Mouse (Mus musculus) forebrain, embryonic 16.5 days (tissue): ENCODE measurements around the gene Slc48a1. TPM values are rescaled to one million over a fixed set of nuclear protein-coding genes. Genes with fewer than 3 reads are reported as not detected.

Experiments
- ATAC-seq: fragments of 200-750 bp; cut with Nextera tagmentation; 2 replicates; pipeline ENCODE4 v1.8.0; 2017; ENCODE audit warnings: mild to moderate bottlenecking, moderate library complexity
- H3K27ac ChIP-seq: fragments of 300-500 bp; sonication (generic); 2 replicates; pipeline ENCODE4 v1.5.1; 2014; ENCODE audit warnings: low read length, control low read depth
- H3K27me3 ChIP-seq: fragments of 300-500 bp; sonication (generic); replicated peaks from 2 replicates; pipeline ENCODE4 v1.6.1; 2014; ENCODE audit warnings: low read length; ENCODE audit not compliant: control insufficient read depth, insufficient read depth
- H3K36me3 ChIP-seq: fragments of 300-500 bp; sonication (generic); 2 replicates; pipeline ENCODE4 v1.6.1; 2014; ENCODE audit not compliant: control insufficient read depth, insufficient read depth
- H3K4me1 ChIP-seq: fragments of 300-500 bp; sonication (generic); replicated peaks from 2 replicates; pipeline ENCODE4 v1.6.1; 2014; ENCODE audit warnings: low read length; ENCODE audit not compliant: control insufficient read depth, insufficient read depth
- H3K4me2 ChIP-seq: fragments of 300-500 bp; sonication (generic); 2 replicates; pipeline ENCODE4 v1.6.1; 2014; ENCODE audit warnings: mild to moderate bottlenecking, low read length, control low read depth
- H3K4me3 ChIP-seq: fragments of 300-500 bp; sonication (generic); replicated peaks from 2 replicates; pipeline ENCODE4 v1.5.1; 2014; ENCODE audit warnings: mild to moderate bottlenecking, low read length, control low read depth
- H3K9ac ChIP-seq: fragments of 300-500 bp; sonication (generic); replicated peaks from 2 replicates; pipeline ENCODE4 v1.6.1; 2014; ENCODE audit warnings: low read depth, low read length, control low read depth
- H3K9me3 ChIP-seq: fragments of 300-500 bp; sonication (generic); 2 replicates; pipeline ENCODE4 v1.6.1; 2016; ENCODE audit warnings: low read length; ENCODE audit not compliant: control insufficient read depth
- WGBS: fragments of 180-500 bp; shearing (Covaris S2); extraction: QIAGEN DNeasy Blood & Tissue Kit; methylation state at CpG from one replicate; pipeline ENCODE4 v1.1.7; 2014; 5-methylcytosine and 5-hydroxymethylcytosine counted together
- polyA plus RNA-seq: library from polyadenylated mRNA; unstranded; fragments of >200 nt; fragmentation: Nextera tagmentation; extraction: Ambion mirVana; gene quantifications from 2 replicates; pipeline ENCODE4 v1.2.1, GENCODE M21; 2015

The Slc48a1 gene
- polyA plus RNA-seq, 1 experiment from 2014 or later = 78.2 TPM

- no peak for ATAC-seq
- Histone ChIP-seq H3K4me1 (peaks cover 26% of the 10 kb centered on the region), H3K4me2 (no peak overlapping the region), H3K36me3 (no peaks in the 10 kb centered on the region), H3K27me3 (0 out of 2 replicates have a peak, but pooled peaks cover 5% of the 10 kb centered on the region), H3K4me3 (no peak overlapping the region), H3K9ac (no peak overlapping the region), H3K27ac (no peak overlapping the region), H3K9me3 (no peaks in the 10 kb centered on the region)
- WGBS = 72% methylated on average over 8 of the region's 8 CpGs
Measured at GRCm38 (mm10) chr15:97770280-97770679, 8.0 kb upstream of the Slc48a1 start.

- H3K4me1 ChIP-seq = peaks cover 2% of the 10 kb centered on the region
- no peak overlapping the region for H3K4me3 ChIP-seq
- no peak overlapping the region for H3K27ac ChIP-seq
- H3K27me3 ChIP-seq = 0 out of 2 replicates have a peak, but pooled peaks cover 5% of the 10 kb centered on the region
- H3K9ac ChIP-seq = no peak overlapping the region
- WGBS = 22% methylated on average over 5 of the region's 5 CpGs
- no peak for ATAC-seq
- no peaks in the 10 kb centered on the region for H3K36me3 ChIP-seq
- no peak overlapping the region for H3K4me2 ChIP-seq
- H3K9me3 ChIP-seq = no peaks in the 10 kb centered on the region
Measured at GRCm38 (mm10) chr15:97773108-97773507, 5.2 kb upstream of the Slc48a1 start.

- Histone ChIP-seq H3K9me3 (no peaks in the 10 kb centered on the region), H3K4me3 (no peak overlapping the region), H3K9ac (no peak overlapping the region), H3K27ac (no peak overlapping the region), H3K36me3 (no peaks in the 10 kb centered on the region), H3K4me2 (no peak overlapping the region), H3K27me3 (0 out of 2 replicates have a peak, but pooled peaks cover 5% of the 10 kb centered on the region), H3K4me1 (no peaks in the 10 kb centered on the region)
- no peak for ATAC-seq
- WGBS = 68% methylated on average over 5 of the region's 5 CpGs
Measured at GRCm38 (mm10) chr15:97773961-97774370, 4.4 kb upstream of the Slc48a1 start.

GRCm38 (mm10) chr15:97776514-97776913, 1.8 kb upstream of the Slc48a1 start:
- Histone ChIP-seq H3K4me3 (no peak overlapping the region), H3K4me1 (peaks cover 6% of the 10 kb centered on the region), H3K27ac (no peak overlapping the region), H3K9ac (no peak overlapping the region), H3K36me3 (no peaks in the 10 kb centered on the region), H3K4me2 (no peak overlapping the region), H3K27me3 (no peaks in the 10 kb centered on the region), H3K9me3 (no peaks in the 10 kb centered on the region)
- 8% methylated on average over 8 of the region's 8 CpGs for WGBS
- ATAC-seq = no peak

GRCm38 (mm10) chr15:97776919-97777318, 1.4 kb upstream of the Slc48a1 start:
- H3K36me3 ChIP-seq = no peaks in the 10 kb centered on the region
- H3K4me2 ChIP-seq = no peak overlapping the region
- no peak overlapping the region for H3K9ac ChIP-seq
- no peak for ATAC-seq
- WGBS = 87% methylated on average over 6 of the region's 6 CpGs
- H3K27me3 ChIP-seq = no peaks in the 10 kb centered on the region
- H3K9me3 ChIP-seq = no peaks in the 10 kb centered on the region
- H3K27ac ChIP-seq = no peak overlapping the region
- H3K4me3 ChIP-seq = no peak overlapping the region
- peaks cover 8% of the 10 kb centered on the region for H3K4me1 ChIP-seq

GRCm38 (mm10) chr15:97779576-97779975, 1.3 kb downstream of the Slc48a1 start:
- no peak for ATAC-seq

GRCm38 (mm10) chr15:97780611-97781031, 2.3 kb downstream of the Slc48a1 start:
- Histone ChIP-seq H3K4me3 (no peak overlapping the region), H3K9me3 (no peaks in the 10 kb centered on the region), H3K9ac (no peak overlapping the region), H3K27me3 (0 out of 2 replicates have a peak, but pooled peaks cover 4% of the 10 kb centered on the region), H3K36me3 (no peaks in the 10 kb centered on the region), H3K4me1 (peaks cover 23% of the 10 kb centered on the region), H3K4me2 (no peak overlapping the region), H3K27ac (no peak overlapping the region; the same call in 1 of the 2 replicates)
- WGBS = 40% methylated on average over 12 of the region's 12 CpGs
- ATAC-seq = no peak

More at GRCm38 (mm10) chr15:97779576-97779975, 1.3 kb downstream of the Slc48a1 start:
- Histone ChIP-seq H3K9me3 (no peaks in the 10 kb centered on the region), H3K4me2 (no peak overlapping the region), H3K9ac (no peak overlapping the region), H3K27me3 (0 out of 2 replicates have a peak, but pooled peaks cover 4% of the 10 kb centered on the region), H3K4me3 (no peak overlapping the region), H3K27ac (no peak overlapping the region), H3K36me3 (no peaks in the 10 kb centered on the region), H3K4me1 (peaks cover 15% of the 10 kb centered on the region)
- 81% methylated on average over 1 of the region's 1 CpGs for WGBS

- H3K4me2 ChIP-seq = peak overlapping the region; percentile 20; the same call in 1 of the 2 replicates
Measured at GRCm38 (mm10) chr15:97781961-97782748, 3.8 kb downstream of the Slc48a1 start.

GRCm38 (mm10) chr15:97782749-97783105, 4.4 kb downstream of the Slc48a1 start:
- Histone ChIP-seq H3K4me1 (peaks cover 24% of the 10 kb centered on the region), H3K27ac (no peak overlapping the region), H3K9ac (no peak overlapping the region), H3K9me3 (no peaks in the 10 kb centered on the region), H3K4me3 (no peak overlapping the region), H3K36me3 (no peaks in the 10 kb centered on the region), H3K27me3 (0 out of 2 replicates have a peak, but pooled peaks cover 4% of the 10 kb centered on the region), H3K4me2 (no peak overlapping the region)
- no peak for ATAC-seq
- 7% methylated on average over 9 of the region's 9 CpGs for whole genome bisulfite sequencing

More at GRCm38 (mm10) chr15:97781961-97782748, 3.8 kb downstream of the Slc48a1 start:
- H3K27ac ChIP-seq = no peak overlapping the region
- no peaks in the 10 kb centered on the region for H3K36me3 ChIP-seq
- H3K9me3 ChIP-seq = no peaks in the 10 kb centered on the region
- H3K27me3 ChIP-seq = 0 out of 2 replicates have a peak, but pooled peaks cover 4% of the 10 kb centered on the region
- no peak for ATAC-seq
- H3K4me1 ChIP-seq = peaks cover 23% of the 10 kb centered on the region
- WGBS = 9% methylated on average over 24 of the region's 24 CpGs
- H3K4me3 ChIP-seq = no peak overlapping the region
- H3K9ac ChIP-seq = no peak overlapping the region
